Mouse (Mus musculus): ENCODE results near the gene Sh3gl1.

- TF ChIP-seq USF1 (IDR thresholded peaks at IDR 0.05; ENCODE audit: low read depth, low read length) (no peak), EP300 (IDR thresholded peaks at IDR 0.05; ENCODE audit: low read depth in 1 of 2, low read length in 2 of 2) (no peak), CTCF (IDR thresholded peaks at IDR 0.05 in 2 of 3, conservative IDR thresholded peaks at IDR 0.05 in 1 of 3; ENCODE audit: control insufficient read depth in 1 of 3, insufficient read depth in 1 of 3, low read depth in 2 of 3, low read length in 3 of 3, poor library complexity in 1 of 3, severe bottlenecking in 1 of 3) (no peak), POLR2AphosphoS2 (IDR thresholded peaks at IDR 0.05; ENCODE audit: low read length) (no peak), NRF1 (IDR thresholded peaks at IDR 0.05; ENCODE audit: insufficient read depth, low read depth, low read length, poor library complexity, severe bottlenecking) (no peak), MYC (IDR thresholded peaks at IDR 0.05; ENCODE audit: low read depth, low read length) (no peak)
Observed at GRCm38 (mm10) chr17:56032831-56033230, 3.6 kb downstream of the Sh3gl1 start.
